Mouse (Mus musculus): ENCODE results near the gene Wscd2.

DNA sequence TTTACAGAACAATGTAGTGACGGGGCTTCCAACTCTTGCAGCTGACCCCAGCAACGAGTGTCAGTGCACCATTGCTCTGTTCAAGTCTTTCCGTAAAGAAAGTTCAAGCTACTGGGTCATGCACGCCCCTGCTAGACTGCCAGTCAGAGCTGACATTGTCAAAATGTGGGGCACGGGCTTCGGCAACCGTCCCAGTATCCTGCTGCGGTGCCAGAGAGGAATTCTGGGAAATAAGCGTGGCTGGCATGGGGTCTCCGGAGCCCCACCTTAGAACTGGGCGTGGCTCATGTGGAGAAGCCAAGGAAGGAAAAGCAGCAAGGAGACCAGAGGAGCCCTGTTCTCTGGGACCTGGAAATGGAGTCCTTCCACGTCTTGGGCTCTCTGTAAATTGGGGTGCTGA, 75.7 kb downstream of the Wscd2 start:
- TF ChIP-seq POLR2A (IDR thresholded peaks at IDR 0.05; ENCODE audit: insufficient read depth, low read depth, low read length) (no peak), CTCF (IDR thresholded peaks at IDR 0.05) (no peak)

Data from heart, adult 2 months (tissue).